Mouse (Mus musculus): ENCODE results near the gene Kcnt1. TPM values are rescaled to one million over a fixed set of nuclear protein-coding genes. Genes with fewer than 3 reads are reported as not detected.

The Kcnt1 gene
- polyA plus RNA-seq, 1 experiment from 2014 or later = 0.32 TPM

Other genes with a start within 250 kb of the Kcnt1 start
- 0.29 and 0.42 TPM in 2 replicates for gene Ccdc183, start 246.1 kb upstream of the Kcnt1 start, polyA plus RNA-seq (2015; fragmentation: Nextera tagmentation; extraction: Ambion mirVana)
- 28.6 and 30.5 TPM in 2 replicates for gene Tmem141, start 241.7 kb upstream of the Kcnt1 start, polyA plus RNA-seq (2015; fragmentation: Nextera tagmentation; extraction: Ambion mirVana)
- 2.8 and 3.5 TPM in 2 replicates for gene Fcna, start 235.7 kb upstream of the Kcnt1 start, polyA plus RNA-seq (2015; fragmentation: Nextera tagmentation; extraction: Ambion mirVana)
- gene Lcn8, start 210.6 kb upstream of the Kcnt1 start, polyA plus RNA-seq (2015; fragmentation: Nextera tagmentation; extraction: Ambion mirVana) = not detected in 2 replicates
- gene Lcn5, start 205.8 kb upstream of the Kcnt1 start, polyA plus RNA-seq (2015; fragmentation: Nextera tagmentation; extraction: Ambion mirVana) = not detected in 2 replicates
- not detected in 2 replicates for gene Lcn6, start 186.9 kb upstream of the Kcnt1 start, polyA plus RNA-seq (2015; fragmentation: Nextera tagmentation; extraction: Ambion mirVana)
- not detected in 2 replicates for gene Lcn10, start 181.0 kb upstream of the Kcnt1 start, polyA plus RNA-seq (2015; fragmentation: Nextera tagmentation; extraction: Ambion mirVana)
- gene Obp2a, start 163.7 kb upstream of the Kcnt1 start, polyA plus RNA-seq (2015; fragmentation: Nextera tagmentation; extraction: Ambion mirVana) = not detected in 2 replicates
- 91.8 and 93.2 TPM in 2 replicates for gene Bmyc, start 157.0 kb upstream of the Kcnt1 start, polyA plus RNA-seq (2015; fragmentation: Nextera tagmentation; extraction: Ambion mirVana)
- gene Obp2b, start 126.7 kb upstream of the Kcnt1 start, polyA plus RNA-seq (2015; fragmentation: Nextera tagmentation; extraction: Ambion mirVana) = not detected in 2 replicates
- gene Lcn3, start 98.2 kb upstream of the Kcnt1 start, polyA plus RNA-seq (2015; fragmentation: Nextera tagmentation; extraction: Ambion mirVana) = not detected in 2 replicates
- gene Lcn11, start 86.7 kb upstream of the Kcnt1 start, polyA plus RNA-seq (2015; fragmentation: Nextera tagmentation; extraction: Ambion mirVana) = not detected in 2 replicates
- gene Gm13539, start 81.5 kb upstream of the Kcnt1 start, polyA plus RNA-seq (2015; fragmentation: Nextera tagmentation; extraction: Ambion mirVana) = not detected in 2 replicates
- not detected in 2 replicates for gene Glt6d1, start 47.9 kb upstream of the Kcnt1 start, polyA plus RNA-seq (2015; fragmentation: Nextera tagmentation; extraction: Ambion mirVana)
- gene Lcn9, start 40.6 kb upstream of the Kcnt1 start, polyA plus RNA-seq (2015; fragmentation: Nextera tagmentation; extraction: Ambion mirVana) = not detected in 2 replicates
- not detected in 2 replicates for gene Sohlh1, start 16.5 kb upstream of the Kcnt1 start, polyA plus RNA-seq (2015; fragmentation: Nextera tagmentation; extraction: Ambion mirVana)
- 15.1 and 19.5 TPM in 2 replicates for gene Camsap1, start 119.5 kb downstream of the Kcnt1 start, polyA plus RNA-seq (2015; fragmentation: Nextera tagmentation; extraction: Ambion mirVana)
- 93.8 and 97.1 TPM in 2 replicates for gene Ubac1, start 158.0 kb downstream of the Kcnt1 start, polyA plus RNA-seq (2015; fragmentation: Nextera tagmentation; extraction: Ambion mirVana)

All from embryonic facial prominence, embryonic 15.5 days (tissue).